Mouse (Mus musculus): ENCODE data around the gene Psmg3.

Gene Psmg3

GRCm38 (mm10) chr5:139794137-139794536 is 32.5 kb downstream of the Psmg3 start:
- 91% methylated on average over 5 of the region's 5 CpGs for WGBS

GRCm38 (mm10) chr5:139793338-139794089 is 33.2 kb downstream of the Psmg3 start:
- 49% methylated on average over 11 of the region's 11 CpGs for WGBS

- 53% methylated on average over 3 of the region's 3 CpGs for WGBS
These were observed 33.7 kb downstream of the Psmg3 start for GRCm38 (mm10) chr5:139792966-139793337.

- 13% methylated on average over 11 of the region's 11 CpGs for WGBS
These were observed 34.4 kb downstream of the Psmg3 start for GRCm38 (mm10) chr5:139792159-139792775.

- under 1% methylated on average over 92 of the region's 92 CpGs for WGBS
These were observed 35.2 kb downstream of the Psmg3 start, which contains the start of gene Mafk for GRCm38 (mm10) chr5:139791227-139792158. TSS of gene Mafk (plus strand) at chr5:139791513.

GRCm38 (mm10) chr5:139789466-139789865 is 37.2 kb downstream of the Psmg3 start:
- 50% methylated on average over 4 of the region's 4 CpGs for WGBS

GRCm38 (mm10) chr5:139781406-139781805 is 45.3 kb downstream of the Psmg3 start:
- WGBS, result 79% methylated on average over 8 of the region's 8 CpGs

- 74% methylated on average over 5 of the region's 5 CpGs for WGBS
These were observed 49.7 kb downstream of the Psmg3 start for GRCm38 (mm10) chr5:139776966-139777365.

GRCm38 (mm10) chr5:139775216-139775926 is 51.3 kb downstream of the Psmg3 start, which contains the start of gene Ints1:
TSS of gene Ints1 (minus strand) at chr5:139775674.
- under 1% methylated on average over 55 of the region's 55 CpGs for WGBS
